Mouse (Mus musculus) kidney, embryonic 14.5 days (tissue): Measurements from ENCODE around the gene Gm21987. TPM values are rescaled to one million over a fixed set of nuclear protein-coding genes. Genes with fewer than 3 reads are reported as not detected.
A peak's percentile ranks its signal among the peaks of the same experiment; 100 is the strongest.

Experiments used
- ATAC-seq: fragments of 200-750 bp; cut with Nextera tagmentation; 2 replicates; pipeline ENCODE4 v1.8.0; 2017; ENCODE audit warnings: moderate number of reproducible peaks, mild to moderate bottlenecking, moderate TSS enrichment, moderate library complexity; ENCODE audit not compliant: low FRiP score, low TSS enrichment
- H3K27ac ChIP-seq: fragments of 300-500 bp; sonication (generic); 2 replicates; pipeline ENCODE4 v1.5.1; 2014; ENCODE audit warnings: low read depth, mild to moderate bottlenecking, low read length, moderate library complexity, mixed read lengths
- H3K27me3 ChIP-seq: fragments of 300-500 bp; sonication (generic); 2 replicates; pipeline ENCODE4 v1.6.1; 2014; ENCODE audit warnings: mild to moderate bottlenecking, low read length; ENCODE audit not compliant: control insufficient read depth, insufficient read depth
- H3K36me3 ChIP-seq: fragments of 300-500 bp; sonication (generic); 2 replicates; pipeline ENCODE4 v1.6.1; 2014; ENCODE audit warnings: low read length, mixed read lengths; ENCODE audit not compliant: control insufficient read depth, insufficient read depth
- H3K4me1 ChIP-seq: fragments of 300-500 bp; sonication (generic); 2 replicates; pipeline ENCODE4 v1.6.1; 2014; ENCODE audit warnings: low read length, mixed read lengths; ENCODE audit not compliant: control insufficient read depth, insufficient read depth
- H3K4me2 ChIP-seq: fragments of 300-500 bp; sonication (generic); replicated peaks from 2 replicates; pipeline ENCODE4 v1.6.1; 2014; ENCODE audit warnings: low read depth, mild to moderate bottlenecking, low read length
- H3K4me3 ChIP-seq: fragments of 300-500 bp; sonication (generic); 2 replicates; pipeline ENCODE4 v1.5.1; 2014; ENCODE audit warnings: mild to moderate bottlenecking, low read length
- H3K9ac ChIP-seq: fragments of 300-500 bp; sonication (generic); 2 replicates; pipeline ENCODE4 v1.6.1; 2014; ENCODE audit warnings: low read depth, mild to moderate bottlenecking, low read length, moderate library complexity
- H3K9me3 ChIP-seq: fragments of 300-500 bp; sonication (generic); 2 replicates; pipeline ENCODE4 v1.6.1; 2016; ENCODE audit warnings: low read length; ENCODE audit not compliant: control insufficient read depth
- WGBS: fragments of 180-500 bp; shearing (Covaris S2); extraction: QIAGEN DNeasy Blood & Tissue Kit; methylation state at CpG from one replicate; pipeline ENCODE4 v1.1.7; 2014; 5-methylcytosine and 5-hydroxymethylcytosine counted together
- polyA plus RNA-seq: library from polyadenylated mRNA; unstranded; fragments of >200 nt; fragmentation: Nextera tagmentation; extraction: Ambion mirVana; gene quantifications from 2 replicates; pipeline ENCODE4 v1.2.1, GENCODE M21; 2014

Gm21987 gene
- not detected in 2 replicates for polyA plus RNA-seq

DNA sequence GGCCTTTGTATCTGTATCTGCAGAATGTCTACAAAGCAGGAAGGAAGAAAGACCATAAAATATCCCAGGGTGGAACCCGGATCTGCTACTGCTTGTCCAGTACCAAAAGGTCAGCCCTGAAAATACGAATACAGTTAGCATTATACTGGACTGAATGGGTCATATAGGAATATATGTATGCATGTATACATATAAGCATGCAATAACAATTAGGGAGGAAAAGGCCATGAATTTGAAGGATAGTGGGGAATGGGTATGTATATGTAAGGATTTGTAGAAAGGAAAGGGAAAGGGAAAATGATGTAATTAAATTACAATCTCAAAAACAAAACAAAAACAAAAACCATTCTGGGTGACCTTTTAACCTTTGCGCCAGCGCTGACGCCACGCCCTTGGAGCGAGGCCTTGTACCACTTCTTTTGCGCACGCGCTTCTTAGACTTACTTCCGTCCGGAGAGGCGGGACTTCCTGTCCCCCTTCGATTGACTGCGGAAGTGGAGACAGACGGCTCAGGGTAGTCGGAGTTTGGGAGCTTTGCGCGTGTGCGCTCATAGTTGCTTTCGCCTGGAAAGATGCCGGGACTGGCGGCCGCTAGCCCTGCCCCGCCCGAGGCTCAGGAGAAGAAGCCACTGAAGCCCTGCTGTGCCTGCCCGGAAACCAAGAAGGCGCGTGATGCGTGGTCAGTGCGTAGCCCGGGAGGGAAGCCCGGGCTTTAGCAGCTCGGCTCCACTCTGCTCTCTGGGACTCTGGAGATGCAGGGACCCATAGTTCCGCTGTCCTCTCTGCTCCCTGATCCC is at the start of gene Gm21987, which contains the start of gene Cox17:
Gm21987 (plus strand) TSS at position 512 of the 797 bp plus-strand sequence.
Cox17 (plus strand) TSS at position 463 of the 797 bp plus-strand sequence.
- ATAC-seq: peak; percentile 95
- Histone ChIP-seq H3K4me2 (peak within 1 kb of the TSS; percentile 58), H3K4me3 (peak within 1 kb of the TSS; percentile 85), H3K27ac (peak within 1 kb of the TSS; percentile 85), H3K4me1 (0 out of 2 replicates have a peak, but pooled peaks cover 5% of the 10 kb centered on the region), H3K36me3 (peaks cover 22% of the 10 kb centered on the region), H3K9me3 (no peaks in the 10 kb centered on the region), H3K27me3 (no peaks in the 10 kb centered on the region), H3K9ac (peak within 1 kb of the TSS; percentile 86)
- 3% methylated on average over 35 of the region's 35 CpGs for WGBS

DNA sequence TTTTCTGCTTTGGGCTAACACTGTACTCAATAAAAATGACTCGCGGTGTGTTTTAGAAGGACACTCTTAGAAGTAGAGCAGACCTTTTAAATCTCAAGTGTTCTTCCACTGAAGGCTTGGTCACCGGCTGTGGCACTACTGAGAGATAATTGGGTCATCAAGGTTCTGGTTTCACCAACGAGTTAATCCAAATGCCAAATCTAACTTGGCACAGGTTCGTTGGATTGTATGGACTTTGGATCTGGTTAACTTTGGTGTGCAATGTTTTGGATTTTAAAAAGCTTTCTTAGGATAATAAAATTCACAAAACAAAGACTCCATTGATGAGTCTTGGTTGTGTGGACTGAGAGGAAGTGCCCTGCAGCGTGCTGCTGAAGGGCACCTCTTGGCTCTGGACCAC is 48.4 kb upstream of the Gm21987 start:
- Histone ChIP-seq H3K4me3 (no peak overlapping the region), H3K36me3 (no peaks in the 10 kb centered on the region), H3K4me1 (peaks cover 7% of the 10 kb centered on the region; the same call in 1 of the 2 replicates), H3K9me3 (no peaks in the 10 kb centered on the region), H3K27me3 (no peaks in the 10 kb centered on the region), H3K9ac (no peak overlapping the region), H3K4me2 (no peak overlapping the region), H3K27ac (no peak overlapping the region)
- 84% methylated on average over 6 of the region's 6 CpGs for WGBS
- no peak for ATAC-seq

DNA sequence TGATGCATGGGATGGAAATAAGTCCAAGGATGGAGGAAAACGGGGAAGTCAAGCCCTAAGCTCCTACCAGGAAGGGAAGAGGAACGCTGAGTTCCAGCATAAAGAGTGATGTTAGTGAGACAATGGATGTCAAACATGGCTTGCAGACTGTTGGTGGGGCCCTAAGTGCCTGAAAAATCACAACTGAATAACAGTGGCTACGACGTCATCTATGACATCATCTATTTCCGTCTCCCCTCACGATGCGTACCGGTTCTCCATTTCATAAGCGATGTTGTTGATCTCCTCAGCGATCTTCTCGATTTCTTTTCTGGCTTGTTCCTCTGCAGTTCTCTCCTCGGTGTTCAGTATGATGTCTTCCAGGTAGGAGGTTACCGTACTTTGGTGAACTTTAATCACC is 44.5 kb upstream of the Gm21987 start:
- no peak for ATAC-seq
- H3K4me3 ChIP-seq: no peak overlapping the region
- H3K27me3 ChIP-seq: no peaks in the 10 kb centered on the region
- H3K9me3 ChIP-seq: no peaks in the 10 kb centered on the region
- 95% methylated on average over 13 of the region's 13 CpGs for WGBS
- no peak overlapping the region for H3K9ac ChIP-seq
- 0 out of 2 replicates have a peak, but pooled peaks cover 8% of the 10 kb centered on the region for H3K4me1 ChIP-seq
- no peaks in the 10 kb centered on the region for H3K36me3 ChIP-seq
- H3K4me2 ChIP-seq: no peak overlapping the region
- H3K27ac ChIP-seq: no peak overlapping the region

DNA sequence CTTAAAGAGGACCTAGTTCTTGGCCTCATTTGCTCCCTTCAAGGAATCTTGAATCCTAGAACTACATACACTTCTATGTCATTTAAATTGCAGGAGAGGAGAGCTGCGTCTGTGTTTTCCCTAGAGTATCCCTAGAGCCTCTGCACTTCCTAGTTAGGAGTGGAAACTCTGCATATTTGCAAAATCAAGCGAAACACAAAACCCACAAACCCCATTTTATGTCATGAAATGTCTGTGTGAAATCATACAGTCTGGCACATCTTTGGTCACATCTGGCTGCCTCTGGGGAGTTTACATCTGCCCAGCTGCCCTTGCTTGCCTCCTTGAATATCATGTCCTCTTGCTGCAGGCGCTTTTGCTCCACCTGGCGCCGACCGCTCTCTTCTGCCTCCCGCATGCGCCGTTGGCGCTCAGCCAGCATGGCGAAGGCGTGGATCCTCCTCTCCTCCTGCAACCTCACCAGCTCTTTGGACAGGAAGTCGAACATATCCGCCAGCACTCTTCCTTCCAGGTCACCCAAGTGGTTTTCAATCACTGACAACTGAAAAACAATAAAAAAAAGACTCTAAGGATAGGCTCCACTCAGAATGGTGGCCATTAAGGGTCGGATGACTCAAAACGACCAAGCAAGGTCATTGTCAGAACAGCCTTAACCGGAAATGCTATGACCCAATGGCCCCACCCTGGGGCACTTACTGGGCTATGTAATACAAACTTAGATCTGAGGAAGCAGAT is 42.2 kb upstream of the Gm21987 start:
- Histone ChIP-seq H3K36me3 (no peaks in the 10 kb centered on the region), H3K4me1 (0 out of 2 replicates have a peak, but pooled peaks cover 11% of the 10 kb centered on the region), H3K27ac (no peak overlapping the region), H3K9me3 (no peaks in the 10 kb centered on the region), H3K9ac (no peak overlapping the region), H3K4me2 (no peak overlapping the region), H3K4me3 (no peak overlapping the region), H3K27me3 (no peaks in the 10 kb centered on the region)
- 52% methylated on average over 17 of the region's 17 CpGs for WGBS
- peak; percentile 48; the same call in 1 of the 2 replicates for ATAC-seq

DNA sequence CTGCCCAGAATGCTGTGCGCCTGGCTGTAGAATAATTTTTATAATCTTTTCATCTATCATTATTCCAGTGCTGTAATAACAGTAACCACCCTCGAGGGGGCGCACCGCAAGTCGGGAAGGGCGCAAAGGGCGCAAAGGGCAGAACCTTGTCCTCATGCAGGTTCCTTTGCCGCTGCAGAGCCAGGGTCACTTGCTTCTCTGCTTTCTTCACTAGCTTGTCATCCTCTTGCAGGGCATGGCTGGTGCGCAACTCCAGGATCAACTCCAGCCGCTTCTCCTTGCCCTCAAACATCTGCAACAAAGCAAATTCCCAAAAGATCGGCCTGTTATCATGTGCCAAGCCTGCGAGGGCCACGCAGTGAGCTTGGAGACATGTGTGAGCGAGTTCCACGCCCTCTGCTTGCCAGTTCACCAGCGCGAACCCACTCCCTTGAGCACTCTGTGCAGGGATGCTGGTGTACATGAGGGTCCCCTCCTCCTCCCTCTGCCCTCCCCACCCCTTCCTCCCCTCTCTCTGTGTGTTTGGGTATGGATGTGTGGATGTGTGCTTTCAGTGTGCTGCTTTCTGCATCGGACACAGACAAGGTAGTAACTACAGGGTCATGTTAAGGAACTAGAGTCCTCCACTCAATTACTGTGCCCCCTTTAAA is 40.1 kb upstream of the Gm21987 start:
- 0 out of 2 replicates have a peak, but pooled peaks cover 11% of the 10 kb centered on the region for H3K4me1 ChIP-seq
- no peak overlapping the region for H3K9ac ChIP-seq
- 55% methylated on average over 18 of the region's 18 CpGs for WGBS
- peak; percentile 24; the same call in 1 of the 2 replicates for ATAC-seq
- no peak overlapping the region for H3K4me3 ChIP-seq
- H3K27ac ChIP-seq: no peak overlapping the region
- H3K9me3 ChIP-seq: no peaks in the 10 kb centered on the region
- no peaks in the 10 kb centered on the region for H3K36me3 ChIP-seq
- no peaks in the 10 kb centered on the region for H3K27me3 ChIP-seq
- H3K4me2 ChIP-seq: no peak overlapping the region

DNA sequence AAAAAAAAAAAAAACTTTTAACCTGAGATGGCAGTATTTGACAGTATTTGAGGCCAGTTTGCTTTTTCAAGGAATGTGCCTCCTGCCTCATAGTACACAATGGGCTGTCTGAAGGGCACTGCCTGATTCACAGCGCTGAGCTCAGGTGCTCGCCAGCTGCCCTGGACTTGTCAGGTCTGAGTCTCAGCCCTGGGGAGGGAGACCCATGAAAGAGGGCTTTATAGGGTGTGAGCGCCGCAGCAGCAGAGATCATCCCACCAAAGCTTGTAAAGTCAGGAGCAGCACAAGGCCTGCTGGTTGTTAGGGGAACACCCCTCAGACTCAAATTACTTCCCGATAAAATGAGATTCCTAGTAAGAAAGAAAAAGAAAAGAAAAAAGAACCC is 39.6 kb upstream of the Gm21987 start:
- Histone ChIP-seq H3K9me3 (no peaks in the 10 kb centered on the region), H3K9ac (no peak overlapping the region), H3K36me3 (no peaks in the 10 kb centered on the region), H3K27ac (no peak overlapping the region), H3K4me2 (no peak overlapping the region), H3K4me1 (0 out of 2 replicates have a peak, but pooled peaks cover 11% of the 10 kb centered on the region), H3K27me3 (no peaks in the 10 kb centered on the region), H3K4me3 (no peak overlapping the region)
- peak; percentile 49; the same call in 1 of the 2 replicates for ATAC-seq
- 29% methylated on average over 5 of the region's 5 CpGs for WGBS

DNA sequence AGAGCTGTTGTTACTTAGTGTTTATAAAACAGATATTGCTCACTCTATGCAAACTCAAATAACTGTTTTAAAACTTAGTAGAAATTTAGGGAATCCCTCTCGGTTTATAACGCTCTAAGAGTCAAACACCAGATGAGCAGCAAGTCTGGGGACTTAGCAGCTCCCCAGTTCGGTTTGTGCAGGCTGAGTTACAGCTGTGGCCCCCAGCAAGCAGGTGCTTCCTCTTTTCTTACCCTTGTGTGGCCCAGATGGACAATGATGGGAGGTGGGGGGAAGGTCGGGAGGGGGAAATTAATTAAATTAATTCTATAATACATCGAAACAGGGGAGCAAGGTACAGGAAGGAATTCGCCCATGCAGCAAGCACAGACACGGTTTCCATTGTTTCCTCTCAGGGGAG is 39.2 kb upstream of the Gm21987 start:
- Histone ChIP-seq H3K9ac (no peak overlapping the region), H3K4me1 (0 out of 2 replicates have a peak, but pooled peaks cover 11% of the 10 kb centered on the region), H3K4me2 (no peak overlapping the region), H3K36me3 (no peaks in the 10 kb centered on the region), H3K27me3 (no peaks in the 10 kb centered on the region), H3K27ac (no peak overlapping the region), H3K9me3 (no peaks in the 10 kb centered on the region), H3K4me3 (no peak overlapping the region)
- WGBS: 50% methylated on average over 7 of the region's 7 CpGs
- no peak for ATAC-seq

DNA sequence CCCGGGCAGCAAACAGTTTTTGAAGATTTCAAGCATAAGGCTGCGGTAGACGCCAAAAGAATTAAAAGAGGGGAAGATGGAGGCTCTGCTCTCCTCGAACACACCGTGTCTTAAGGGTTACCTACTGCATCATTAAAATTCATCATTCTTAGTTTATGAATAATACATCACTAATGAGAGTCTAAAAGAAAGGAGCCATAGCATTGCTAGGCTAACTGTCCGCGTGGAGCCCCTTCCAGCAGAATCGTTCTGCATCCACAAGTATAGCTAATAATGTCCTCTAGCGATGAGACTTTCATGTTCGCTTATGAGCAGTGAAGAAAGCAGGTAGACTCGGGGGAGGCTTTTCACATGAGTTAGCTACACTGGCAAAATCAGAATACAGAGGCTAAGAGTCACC is 38.6 kb upstream of the Gm21987 start:
- Histone ChIP-seq H3K36me3 (no peaks in the 10 kb centered on the region), H3K9me3 (no peaks in the 10 kb centered on the region), H3K27me3 (no peaks in the 10 kb centered on the region), H3K4me2 (no peak overlapping the region), H3K9ac (no peak overlapping the region), H3K27ac (no peak overlapping the region), H3K4me1 (0 out of 2 replicates have a peak, but pooled peaks cover 11% of the 10 kb centered on the region), H3K4me3 (no peak overlapping the region)
- 87% methylated on average over 11 of the region's 11 CpGs for WGBS
- no peak for ATAC-seq
